Mouse (Mus musculus): ENCODE data around the gene Sox10. TPM values are rescaled to one million over a fixed set of nuclear protein-coding genes. Genes with fewer than 3 reads are reported as not detected.

Sox10 gene
- polyA plus RNA-seq, 1 experiment = 55.2 TPM

DNA sequence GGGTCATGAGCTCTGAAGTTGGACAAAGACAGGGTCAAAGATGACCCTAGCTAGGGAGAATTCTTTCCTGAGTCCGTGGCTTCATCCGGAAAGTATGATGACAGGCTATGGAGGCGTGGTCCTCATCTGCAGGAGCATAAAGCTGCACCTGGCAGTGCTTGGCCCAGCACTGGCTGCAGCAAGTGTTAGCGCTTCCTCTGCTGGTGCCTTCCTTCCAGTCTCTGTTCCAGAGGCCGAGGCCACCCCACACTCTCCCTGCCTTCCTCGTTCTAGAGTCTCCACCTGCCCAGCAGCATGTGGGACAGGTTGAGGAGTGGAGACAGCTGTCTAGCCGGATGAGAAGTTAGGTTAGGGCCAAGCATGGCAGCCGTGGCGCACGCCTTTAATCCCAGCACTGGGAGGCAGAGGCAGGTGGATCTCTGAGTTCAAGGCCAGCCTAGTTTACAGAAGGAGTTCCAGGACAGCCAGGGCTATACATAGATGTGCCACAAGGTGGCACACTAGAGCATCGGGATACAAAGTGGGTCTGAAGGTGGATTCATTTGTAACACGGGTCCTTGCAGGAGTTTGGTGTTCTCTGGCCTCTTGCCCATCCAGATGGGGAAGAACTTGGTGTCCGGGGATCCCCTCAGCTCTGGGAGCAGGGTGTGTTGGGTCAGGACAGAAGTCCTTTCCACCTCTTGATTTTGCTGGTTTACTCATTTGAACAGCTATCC is 38.7 kb downstream of the Sox10 start:
- peak in 1 of 2 experiments; percentile 66 for DNase-seq (ENCODE audit: extremely low spot score in 1 of 2, low spot score in 1 of 2)

DNA sequence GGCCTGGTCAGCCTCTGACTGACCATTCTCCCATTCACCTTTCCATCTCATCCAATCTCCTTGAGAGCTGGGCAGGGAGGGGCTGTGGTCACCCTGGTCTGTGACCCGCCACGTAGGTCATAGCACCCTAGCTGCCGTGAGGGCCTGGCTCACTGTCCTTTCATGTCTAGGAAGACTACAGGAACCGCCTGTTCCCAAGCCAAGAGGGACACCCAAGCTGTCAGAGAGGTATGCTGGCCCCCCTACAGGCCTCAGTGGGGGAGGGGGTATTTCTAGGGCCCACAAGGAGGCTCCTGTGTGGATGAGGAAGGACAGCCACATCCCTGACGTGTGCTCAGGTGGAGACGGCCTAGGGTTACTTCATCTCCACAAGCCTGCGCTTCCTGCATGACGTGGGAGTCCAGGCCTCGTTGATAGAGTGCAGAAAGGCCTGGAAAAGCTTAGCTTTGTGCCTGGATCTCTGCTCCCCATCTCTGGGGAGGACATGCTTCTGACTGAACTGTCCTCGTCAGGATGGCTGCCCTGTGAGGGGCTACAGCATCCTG is 40.6 kb downstream of the Sox10 start:
- no peak for DNase-seq (ENCODE audit: extremely low spot score in 1 of 2, low spot score in 1 of 2)

DNA sequence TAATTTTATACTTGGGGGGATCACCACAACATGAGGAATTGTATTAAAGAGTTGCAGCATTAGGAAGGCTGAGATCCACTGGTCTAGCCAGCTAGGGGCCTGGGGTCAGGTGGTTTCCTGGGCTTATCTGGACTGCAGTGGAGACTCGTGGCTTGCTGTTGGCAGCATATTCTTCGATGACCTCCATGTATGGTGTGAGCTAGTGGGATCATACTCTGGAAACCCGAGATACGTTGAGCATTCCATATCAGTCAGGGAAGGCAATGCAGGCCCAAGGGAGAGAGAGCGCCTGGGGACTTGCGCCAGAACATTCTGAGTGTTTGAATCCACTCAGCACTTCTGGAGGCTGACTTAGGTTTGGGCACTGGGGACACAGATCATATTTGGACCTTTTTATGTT is 41.3 kb downstream of the Sox10 start:
- no peak for DNase-seq (ENCODE audit: extremely low spot score in 1 of 2, low spot score in 1 of 2)

DNA sequence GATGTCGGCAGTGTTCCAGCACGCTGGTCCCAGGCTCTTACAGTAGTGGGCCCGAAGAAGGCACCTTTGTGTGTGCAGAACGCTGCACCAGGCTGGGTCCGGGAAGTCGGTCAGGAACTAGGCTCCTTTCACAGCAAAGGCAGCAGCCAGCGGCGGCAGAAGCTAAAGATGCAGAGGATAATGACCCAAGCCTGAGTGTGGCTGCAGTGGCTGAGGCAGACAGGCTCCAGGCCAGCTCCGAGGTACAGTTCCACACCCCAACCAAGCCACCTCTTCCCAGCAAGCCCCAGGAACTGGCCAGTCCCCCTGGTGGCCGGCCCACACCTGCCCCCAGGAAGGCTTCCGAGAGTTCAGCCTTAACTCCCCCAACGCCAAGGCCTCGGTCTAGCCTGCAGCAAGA is 42.5 kb downstream of the Sox10 start:
- DNase-seq (ENCODE audit: extremely low spot score in 1 of 2, low spot score in 1 of 2) = no peak

DNA sequence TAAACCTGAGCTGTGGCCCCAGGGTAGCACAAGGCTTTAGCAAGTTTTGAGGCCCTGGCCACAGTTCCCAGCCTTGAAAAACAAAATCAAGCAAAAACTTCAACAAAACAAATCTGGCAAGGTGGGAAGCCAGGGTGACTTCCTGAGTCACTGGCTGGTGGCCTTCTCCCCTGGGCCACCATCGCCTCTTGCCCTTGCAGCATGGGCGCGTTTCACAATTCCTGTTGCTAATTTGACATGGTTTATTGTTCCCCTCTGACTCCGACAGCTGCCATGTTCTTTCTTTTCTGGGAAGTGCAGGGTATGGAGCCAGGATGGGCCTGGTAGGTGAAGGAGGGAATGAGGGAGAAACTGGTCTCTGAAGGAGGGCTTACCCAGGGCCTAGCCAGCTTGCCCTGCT is 42.9 kb downstream of the Sox10 start:
- no peak for DNase-seq (ENCODE audit: extremely low spot score in 1 of 2, low spot score in 1 of 2)

DNA sequence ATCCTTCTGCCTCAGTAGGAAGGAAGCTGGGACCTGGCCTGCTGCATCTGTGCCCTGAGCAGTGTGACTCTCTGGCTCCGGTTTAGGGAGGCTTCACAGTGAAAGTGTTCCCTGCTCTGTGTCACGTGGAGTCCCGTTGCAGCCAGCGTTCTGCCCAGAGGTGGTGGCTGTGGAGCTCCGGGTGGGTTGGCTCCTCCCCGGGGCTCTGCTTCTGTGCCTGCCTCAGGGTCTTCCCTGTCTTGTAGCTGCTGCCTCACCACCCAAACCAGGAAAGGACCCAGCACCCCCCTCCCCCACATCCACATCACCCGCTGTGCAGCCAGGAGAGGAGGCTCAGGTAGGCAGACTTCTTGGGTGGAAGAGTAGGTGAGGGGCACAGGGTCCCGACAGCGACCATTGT is 45.5 kb downstream of the Sox10 start:
- no peak for DNase-seq (ENCODE audit: extremely low spot score in 1 of 2, low spot score in 1 of 2)

DNA sequence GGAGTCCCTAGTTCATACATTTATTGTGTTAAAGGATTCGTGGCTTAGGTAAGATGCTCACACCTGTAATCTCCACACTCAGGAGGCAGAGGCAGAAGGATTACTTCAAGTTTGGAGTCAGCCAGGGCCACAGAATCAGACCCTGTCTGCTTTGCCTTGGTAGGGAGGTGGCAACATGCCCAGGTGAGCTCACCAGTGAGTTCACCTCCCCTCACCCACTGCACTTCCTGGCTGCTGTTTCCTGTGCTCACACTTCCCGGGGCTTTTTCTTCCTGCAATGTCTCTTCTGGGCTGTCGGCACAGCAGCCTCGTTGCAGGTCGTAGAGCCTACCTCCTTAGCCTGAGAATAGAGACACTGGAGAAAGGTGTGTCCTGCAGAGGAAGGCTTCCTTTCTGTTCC is 49.8 kb downstream of the Sox10 start:
- DNase-seq (ENCODE audit: extremely low spot score in 1 of 2, low spot score in 1 of 2) = no peak

DNA sequence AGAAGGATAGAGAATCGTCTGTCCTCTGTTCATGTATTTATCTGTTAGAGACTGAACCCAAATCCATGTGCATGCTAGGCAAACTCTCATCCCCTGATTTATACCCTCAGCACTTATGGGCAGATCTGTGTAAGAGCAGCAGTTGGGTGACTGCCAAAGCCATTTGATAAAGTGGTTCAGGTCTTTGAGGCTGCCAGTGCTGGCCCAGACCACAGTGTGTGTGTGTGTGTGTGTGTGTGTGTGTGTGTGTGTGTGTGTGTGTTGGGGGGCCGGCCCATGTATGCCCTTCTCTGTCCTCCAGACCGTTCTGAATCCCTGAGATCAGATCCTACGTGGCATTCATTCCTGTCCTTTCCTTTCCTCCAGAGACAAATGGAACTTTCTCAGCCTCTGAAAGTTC is 53.3 kb downstream of the Sox10 start:
- no peak for DNase-seq (ENCODE audit: extremely low spot score in 1 of 2, low spot score in 1 of 2)

DNA sequence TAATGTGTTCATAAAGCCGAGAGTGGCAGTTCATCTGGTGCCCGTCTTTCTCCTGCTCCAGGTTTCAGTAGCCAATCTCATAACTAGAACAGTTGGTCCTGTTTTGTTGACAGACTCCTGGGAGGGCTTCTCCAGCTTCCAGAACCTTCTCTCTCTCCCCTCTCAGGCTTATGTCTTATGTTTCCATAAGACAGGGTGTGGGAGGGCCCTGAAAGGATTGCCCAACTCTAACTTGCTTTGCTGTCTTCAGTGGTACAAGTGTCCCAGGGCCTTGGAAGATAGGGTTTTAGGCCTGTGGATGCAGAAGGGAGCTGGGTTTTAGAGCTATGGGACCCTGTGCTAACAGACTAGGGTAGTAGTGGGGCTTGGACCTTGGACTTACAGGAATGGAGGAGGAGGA is 54.5 kb downstream of the Sox10 start:
- no peak for DNase-seq (ENCODE audit: extremely low spot score in 1 of 2, low spot score in 1 of 2)

DNA sequence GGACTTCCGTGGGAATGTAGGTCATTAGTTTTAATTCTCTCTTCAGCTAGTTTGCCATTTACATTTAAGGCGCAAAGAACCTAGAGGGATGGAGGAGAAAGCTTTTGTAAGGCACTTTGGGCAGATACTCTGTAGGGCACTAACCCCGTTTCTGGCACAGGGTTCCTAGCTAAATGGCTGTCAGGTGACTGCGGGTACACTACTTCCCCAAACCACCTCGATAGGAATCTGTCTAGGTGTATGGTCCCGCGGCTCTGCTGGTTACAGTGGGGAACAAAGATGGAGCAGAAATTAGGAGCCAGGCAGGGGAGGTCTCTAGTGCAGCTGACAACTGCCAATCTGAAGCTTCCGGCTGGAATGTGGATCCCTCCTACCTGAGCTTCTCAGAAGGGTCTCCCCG is 55.0 kb downstream of the Sox10 start:
- DNase-seq (ENCODE audit: extremely low spot score in 1 of 2, low spot score in 1 of 2) = no peak

DNA sequence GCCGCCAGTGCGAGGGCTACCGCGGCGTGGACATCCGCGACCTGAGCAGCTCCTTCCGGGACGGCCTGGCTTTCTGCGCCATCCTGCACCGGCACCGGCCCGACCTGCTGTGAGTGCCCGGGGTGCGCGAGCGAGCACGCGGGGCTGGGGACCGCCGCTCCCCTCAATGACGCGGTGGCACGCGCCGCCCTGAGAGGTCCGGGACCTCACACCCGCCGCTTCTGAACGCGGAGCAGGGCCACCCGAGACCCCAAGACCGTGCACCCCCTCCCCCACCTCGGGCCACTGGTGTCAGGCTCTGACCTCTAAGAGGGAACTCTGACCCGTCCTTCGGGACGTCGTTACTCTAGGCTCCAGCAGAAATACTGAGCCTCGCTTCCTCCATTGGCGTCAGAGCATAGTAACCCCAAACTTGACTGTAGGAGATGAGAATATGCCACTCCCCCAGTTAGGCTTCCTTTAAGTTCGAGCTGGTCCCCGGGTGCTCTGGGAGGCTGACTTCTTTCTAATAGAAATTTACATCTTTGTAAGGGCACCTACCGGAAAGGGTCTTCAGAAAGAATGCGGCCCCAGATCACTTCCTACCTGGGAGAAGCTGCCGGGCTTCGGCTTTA is 55.6 kb downstream of the Sox10 start:
- no peak for DNase-seq (ENCODE audit: extremely low spot score in 1 of 2, low spot score in 1 of 2)

DNA sequence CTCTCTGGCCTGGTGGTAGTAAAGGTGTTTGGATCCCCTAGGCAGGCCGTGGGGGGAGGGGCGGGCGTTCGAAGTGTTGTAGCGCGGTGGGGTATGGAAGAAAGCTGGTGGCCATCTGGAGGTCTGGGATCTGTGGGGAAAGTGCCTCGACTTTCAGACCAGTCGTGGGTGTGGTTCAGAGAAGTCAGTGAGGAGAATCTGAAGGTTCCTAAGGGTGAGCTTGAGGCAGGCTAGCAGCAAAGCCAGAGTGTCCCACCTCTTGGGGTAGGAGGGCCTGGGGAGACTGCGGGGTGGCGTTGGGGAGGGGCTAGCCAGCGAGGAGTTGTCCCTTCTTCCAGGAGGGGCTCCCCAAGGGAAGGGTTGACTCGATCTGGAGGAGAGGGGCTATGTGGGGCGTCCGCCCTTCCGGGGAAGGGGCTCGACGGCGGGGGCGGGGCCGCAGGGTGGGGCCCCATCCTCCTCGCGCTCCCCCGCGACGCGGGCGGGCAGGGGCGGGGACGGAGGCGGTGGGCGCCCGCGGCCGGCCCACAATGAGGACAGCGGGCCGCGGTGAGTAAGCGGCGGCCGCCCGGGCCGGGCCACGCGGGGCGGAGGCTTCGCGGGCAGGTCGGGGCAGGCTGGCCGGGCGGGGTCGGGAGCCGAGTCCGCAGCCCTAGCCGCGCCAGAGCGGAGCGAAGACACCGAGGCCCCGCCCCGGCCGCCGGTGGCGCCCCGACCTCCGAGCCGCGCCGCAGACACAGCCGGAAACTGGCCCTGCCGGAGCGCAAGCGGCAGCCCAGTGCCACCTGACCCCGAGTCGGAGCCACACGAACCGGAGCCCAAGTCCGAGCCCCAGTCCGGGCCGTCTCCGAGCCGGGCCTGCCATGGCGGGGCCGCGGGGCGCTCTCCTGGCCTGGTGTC is 56.4 kb downstream of the Sox10 start, which contains the start of gene Micall1:
Micall1 (plus strand) TSS at position 478 of the 900 bp plus-strand sequence.
- DNase-seq (ENCODE audit: extremely low spot score in 1 of 2, low spot score in 1 of 2) = no peak

DNA sequence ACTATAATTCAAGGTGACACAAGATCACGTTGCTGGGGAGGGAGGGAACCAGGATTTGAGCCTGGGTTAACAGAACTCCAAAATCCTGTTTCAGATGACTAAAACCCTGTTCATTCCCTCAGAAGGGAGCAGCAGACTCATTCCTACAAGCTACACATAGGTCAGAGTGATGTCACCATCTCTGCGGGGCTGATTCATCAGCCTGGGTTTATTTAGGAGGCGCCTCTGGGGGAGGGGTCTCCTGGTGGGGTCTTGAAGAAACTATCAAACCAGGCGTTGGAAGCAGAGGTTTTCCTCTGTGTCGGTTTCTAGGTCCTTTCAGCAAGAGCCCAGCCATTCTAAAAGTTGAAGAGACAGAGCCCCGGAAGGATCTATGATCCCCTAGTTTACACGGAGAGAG is 57.1 kb downstream of the Sox10 start:
- no peak for DNase-seq (ENCODE audit: extremely low spot score in 1 of 2, low spot score in 1 of 2)

DNA sequence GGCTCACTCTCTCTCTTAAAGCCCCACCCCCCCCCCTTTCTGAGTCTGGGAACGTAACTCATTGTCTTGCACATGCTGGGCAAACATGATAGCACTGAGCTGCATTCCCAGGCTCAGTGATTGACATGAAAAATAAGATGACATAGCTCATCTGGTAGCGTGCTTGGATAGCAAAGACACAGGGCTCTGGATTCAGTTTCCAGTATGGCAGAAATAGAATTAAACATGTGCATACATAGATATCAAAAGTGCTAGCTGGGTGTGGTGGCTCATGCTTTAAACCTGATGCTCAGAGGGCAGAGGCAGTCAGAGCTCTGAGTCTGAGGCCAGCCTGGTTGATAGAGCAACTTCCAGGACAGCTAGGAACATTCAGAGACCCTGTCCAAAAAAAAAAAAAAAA is 59.2 kb downstream of the Sox10 start:
- DNase-seq (ENCODE audit: extremely low spot score in 1 of 2, low spot score in 1 of 2) = no peak

Other genes with a start within 250 kb of the Sox10 start
- 48.2 and 56.0 TPM in 2 replicates for gene Lgals1, start 238.5 kb downstream of the Sox10 start, polyA plus RNA-seq (2012; rRNA removed)
- gene Nol12, start 230.3 kb downstream of the Sox10 start, polyA plus RNA-seq (2012; rRNA removed) = 35.8 and 37.4 TPM in 2 replicates
- gene Triobp, start 217.5 kb downstream of the Sox10 start, polyA plus RNA-seq (2012; rRNA removed) = 11.7 and 13.9 TPM in 2 replicates
- 109 and 112 TPM in 2 replicates for gene H1f0, start 136.8 kb downstream of the Sox10 start, polyA plus RNA-seq (2012; rRNA removed)
- 0.19 and 0.38 TPM in 2 replicates for gene Galr3, start 123.4 kb downstream of the Sox10 start, polyA plus RNA-seq (2012; rRNA removed)
- 31.0 and 32.3 TPM in 2 replicates for gene Ankrd54, start 102.3 kb downstream of the Sox10 start, polyA plus RNA-seq (2012; rRNA removed)
- 80.9 and 90.8 TPM in 2 replicates for gene Eif3l, start 90.1 kb downstream of the Sox10 start, polyA plus RNA-seq (2012; rRNA removed)
- gene Micall1, start 56.3 kb downstream of the Sox10 start, polyA plus RNA-seq (2012; rRNA removed) = 22.2 and 23.8 TPM in 2 replicates
- gene Polr2f, start 24.2 kb downstream of the Sox10 start, polyA plus RNA-seq (2012; rRNA removed) = 159 and 176 TPM in 2 replicates
- gene 1700088E04Rik, start 24.0 kb downstream of the Sox10 start, polyA plus RNA-seq (2012; rRNA removed) = 15.0 and 18.6 TPM in 2 replicates
- 87.7 and 98.4 TPM in 2 replicates for gene Pick1, start 63.9 kb upstream of the Sox10 start, polyA plus RNA-seq (2012; rRNA removed)
- 1.3 and 1.4 TPM in 2 replicates for gene Gm49486, start 64.2 kb upstream of the Sox10 start, polyA plus RNA-seq (2012; rRNA removed)
- gene Slc16a8, start 89.5 kb upstream of the Sox10 start, polyA plus RNA-seq (2012; rRNA removed) = 0.06 TPM in 1 of 2 replicates, not detected in the other
- 12.6 and 16.6 TPM in 2 replicates for gene Baiap2l2, start 120.3 kb upstream of the Sox10 start, polyA plus RNA-seq (2012; rRNA removed)
- 31.8 and 32.9 TPM in 2 replicates for gene Pla2g6, start 163.2 kb upstream of the Sox10 start, polyA plus RNA-seq (2012; rRNA removed)
- gene Maff, start 181.4 kb upstream of the Sox10 start, polyA plus RNA-seq (2012; rRNA removed) = 0.62 and 1.1 TPM in 2 replicates
- 73.0 and 78.2 TPM in 2 replicates for gene Tmem184b, start 238.3 kb upstream of the Sox10 start, polyA plus RNA-seq (2012; rRNA removed)

Measured in frontal cortex, adult 2 months (tissue).